Mouse (Mus musculus) liver, embryonic 14.5 days (tissue): ENCODE results near the gene Btc.

Source experiments
- CTCF ChIP-seq: IDR thresholded peaks from 2 replicates; pipeline ENCODE4 v1.5.1; 2016; ENCODE audit warnings: antibody characterized with exemption, low read depth, control low read depth
- EP300 ChIP-seq: IDR thresholded peaks from 2 replicates; pipeline ENCODE4 v1.6.1; 2016; ENCODE audit warnings: antibody characterized with exemption, low read depth

DNA sequence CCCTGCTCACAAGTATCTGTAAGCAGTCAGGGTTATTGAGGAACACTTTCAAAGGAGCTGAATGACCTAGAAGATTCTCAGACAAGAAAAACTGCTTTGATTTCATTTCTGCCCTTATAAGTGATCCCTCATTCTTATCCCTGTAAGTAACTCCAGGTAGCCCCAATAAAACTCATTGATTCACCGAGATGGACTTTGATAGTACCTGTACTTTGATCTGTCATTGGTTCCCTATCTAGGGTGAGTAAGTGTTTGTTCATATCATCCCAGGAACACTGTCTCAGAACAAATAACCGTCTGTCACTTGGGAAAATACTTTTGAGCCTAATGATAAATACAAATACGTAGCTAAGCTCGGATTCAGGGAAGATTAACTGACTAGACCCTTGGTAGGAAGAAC lies 68.6 kb downstream of the Btc start:
- no peak for TF ChIP-seq CTCF
- no peak for TF ChIP-seq EP300
